Mouse (Mus musculus): ENCODE measurements around the gene Ccdc12.

Gene Ccdc12

DNA sequence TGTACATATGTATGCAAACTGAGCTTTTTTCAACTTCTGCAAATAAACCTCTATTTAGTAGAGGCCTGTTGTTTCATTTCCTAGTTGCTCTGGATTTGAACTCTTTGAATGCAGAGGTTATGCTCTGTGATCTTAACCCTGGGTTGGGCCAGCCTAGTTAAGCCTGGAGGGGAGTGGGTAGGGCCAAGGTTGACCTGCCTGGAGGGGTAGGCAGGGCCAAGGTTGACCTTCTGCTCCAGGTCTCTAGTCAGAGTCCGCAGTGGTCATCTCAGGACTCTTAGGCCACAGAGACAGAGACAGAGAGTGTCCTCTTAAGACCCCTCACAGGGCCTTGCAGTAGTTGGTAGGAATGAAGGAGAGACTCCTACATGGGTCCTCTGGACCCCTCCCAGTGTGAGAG is 55.2 kb downstream of the Ccdc12 start:
- DNase-seq = no peak

DNA sequence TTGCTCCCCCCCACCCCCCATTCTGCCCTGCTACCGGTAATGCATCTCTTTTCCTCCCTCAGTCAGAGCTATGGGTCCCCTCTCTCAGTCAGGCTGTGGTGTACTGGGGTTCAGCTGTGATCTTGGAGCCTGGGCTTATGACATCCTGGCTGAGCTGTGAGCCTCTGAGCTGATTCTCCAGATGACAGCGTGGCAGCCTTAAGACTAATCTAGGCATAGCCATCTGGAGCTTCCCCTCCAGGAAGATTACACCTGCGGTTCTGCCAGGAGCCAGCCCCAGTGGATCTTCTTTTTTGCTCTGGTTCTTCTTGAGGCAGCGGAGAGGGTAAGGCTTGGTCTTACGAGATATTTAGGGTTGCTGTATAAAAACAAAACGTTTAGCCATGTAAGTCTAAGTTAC is 55.7 kb downstream of the Ccdc12 start:
- no peak for DNase-seq

- DNase-seq = no peak
Observed at GRCm38 (mm10) chr9:110712545-110712944, 56.2 kb downstream of the Ccdc12 start.

- DNase-seq = no peak
Observed at GRCm38 (mm10) chr9:110713389-110713788, 57.1 kb downstream of the Ccdc12 start.

- DNase-seq = no peak
Observed at GRCm38 (mm10) chr9:110715426-110715825, 59.1 kb downstream of the Ccdc12 start.

- peak in 1 of 2 experiments; percentile 33 for DNase-seq
Observed at GRCm38 (mm10) chr9:110716775-110717174, 60.5 kb downstream of the Ccdc12 start.

DNA sequence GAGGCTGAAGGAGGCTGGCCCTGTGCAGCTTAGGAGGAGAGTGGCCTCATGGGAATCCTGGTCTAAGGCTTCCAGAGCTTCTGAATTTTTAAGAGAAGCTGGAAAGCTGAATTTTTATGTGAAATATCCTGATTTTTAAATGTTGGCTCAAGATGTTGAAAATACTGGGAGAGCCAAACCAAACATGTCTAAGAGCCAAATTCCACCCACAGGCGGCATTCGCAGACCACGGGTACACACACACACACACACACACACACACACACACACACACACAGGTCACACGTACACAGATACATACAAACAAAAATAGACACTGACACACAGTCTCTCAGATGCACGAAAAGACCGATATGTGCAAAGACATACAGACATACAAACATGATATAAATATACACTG is 61.8 kb downstream of the Ccdc12 start:
- no peak for DNase-seq

DNA sequence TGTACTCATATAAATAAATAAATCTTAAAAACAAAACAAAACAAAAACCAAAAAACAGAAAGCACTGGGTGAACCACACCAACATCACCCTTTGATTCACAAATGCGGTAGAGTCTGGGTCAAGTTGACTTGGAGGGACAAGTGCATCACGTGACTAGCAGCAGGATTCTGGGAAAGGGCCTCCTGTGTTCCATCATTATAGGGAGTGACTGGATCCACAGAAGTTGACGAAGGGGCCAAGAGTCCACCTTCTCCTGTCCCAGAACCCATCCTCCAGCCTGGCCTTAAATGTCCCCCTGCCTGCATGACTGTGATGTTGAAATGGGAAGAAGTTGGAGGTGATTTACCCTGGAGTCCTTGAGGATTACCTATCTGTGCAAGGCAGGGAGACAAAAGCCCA is 62.5 kb downstream of the Ccdc12 start:
- no peak for DNase-seq

DNA sequence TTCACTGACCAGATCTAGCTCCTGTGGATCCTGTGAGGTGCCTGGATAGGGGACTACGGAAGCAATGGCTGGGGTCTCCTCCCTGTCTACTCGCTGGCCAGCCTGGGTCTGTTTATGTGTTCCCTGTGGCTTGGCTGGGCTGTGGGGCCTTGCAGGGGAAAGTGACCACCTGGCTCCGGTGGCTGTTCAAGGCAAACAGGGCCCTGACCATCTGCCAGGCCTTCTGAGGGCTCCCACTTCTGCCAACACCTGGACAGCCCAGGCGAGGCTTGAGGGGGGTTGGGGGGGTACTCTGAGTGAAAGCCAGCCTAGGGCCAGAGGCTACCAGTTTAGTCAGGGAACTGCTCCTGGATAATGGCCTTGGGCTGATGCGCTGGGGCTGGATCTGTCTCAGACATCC is 63.7 kb downstream of the Ccdc12 start:
- no peak for DNase-seq

- no peak for DNase-seq
Observed at GRCm38 (mm10) chr9:110722060-110722459, 65.8 kb downstream of the Ccdc12 start.

- no peak for DNase-seq
Observed at GRCm38 (mm10) chr9:110725721-110726135, 69.4 kb downstream of the Ccdc12 start.

- DNase-seq = no peak
Observed at GRCm38 (mm10) chr9:110726867-110727266, 70.6 kb downstream of the Ccdc12 start.

DNA sequence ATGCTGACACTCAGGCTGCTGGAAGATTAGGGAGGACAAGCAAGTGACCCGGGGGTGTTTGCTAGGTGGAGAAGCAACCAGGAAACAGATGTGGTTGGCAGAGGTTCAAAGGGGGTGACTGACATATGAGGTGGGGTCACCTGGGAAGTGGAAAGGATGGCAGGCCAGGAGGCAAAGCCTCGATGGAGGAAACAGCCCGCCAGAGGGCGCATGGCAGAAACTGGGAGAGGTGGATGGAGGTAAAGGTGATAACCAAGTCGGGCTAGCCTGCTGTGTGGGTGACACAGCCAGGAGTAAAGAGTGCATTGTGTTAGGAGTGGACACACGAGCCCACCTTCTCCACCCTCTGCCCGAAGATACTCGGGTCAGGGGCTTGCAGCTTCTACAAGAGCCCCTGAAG is 73.5 kb downstream of the Ccdc12 start:
- peak in 1 of 2 experiments; percentile 62 for DNase-seq

- DNase-seq = no peak
Observed at GRCm38 (mm10) chr9:110731859-110732258, 75.6 kb downstream of the Ccdc12 start.

DNA sequence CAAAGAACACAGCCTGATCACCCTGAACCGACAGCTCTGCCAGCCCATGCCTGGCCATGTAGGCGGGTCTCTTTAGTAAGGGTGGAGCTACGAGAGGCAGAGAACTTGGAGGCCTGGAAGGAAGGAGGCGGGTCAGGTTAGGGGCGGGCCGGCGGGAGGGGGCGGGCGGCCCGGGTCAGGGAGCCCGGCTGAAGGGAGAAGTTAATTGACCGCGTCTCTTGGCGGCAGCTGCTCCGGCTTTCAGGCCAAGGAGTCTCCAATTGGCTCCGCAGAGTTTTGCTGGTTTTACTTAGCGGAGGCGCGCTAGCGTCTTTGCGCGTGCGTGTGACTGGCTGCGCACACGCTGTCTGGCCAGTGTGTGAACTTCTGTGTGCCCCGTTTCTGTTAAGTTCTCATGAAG is 76.3 kb downstream of the Ccdc12 start:
- DNase-seq = peak; percentile 36 to 39

- DNase-seq = no peak
Observed at GRCm38 (mm10) chr9:110733102-110733501, 76.8 kb downstream of the Ccdc12 start.

DNA sequence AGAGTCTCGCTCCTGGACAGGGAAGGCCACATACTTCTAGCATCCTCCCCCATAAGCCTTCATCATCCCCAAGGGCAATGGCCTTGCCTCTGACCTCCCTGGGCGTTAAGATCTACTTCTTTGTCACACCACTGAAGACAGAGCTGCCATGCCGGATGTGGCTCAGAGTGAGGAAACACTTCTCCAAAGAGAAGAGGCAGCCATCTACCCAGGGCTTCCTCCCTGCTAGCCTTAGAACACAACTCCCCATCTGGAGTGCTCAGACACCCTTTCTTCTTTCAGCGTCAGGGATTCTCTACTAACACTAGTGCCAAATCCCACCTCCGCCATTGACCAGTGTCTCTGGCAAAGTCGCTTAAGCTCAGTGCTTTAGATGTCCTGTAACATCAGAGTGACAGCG is 77.9 kb downstream of the Ccdc12 start:
- no peak for DNase-seq

DNA sequence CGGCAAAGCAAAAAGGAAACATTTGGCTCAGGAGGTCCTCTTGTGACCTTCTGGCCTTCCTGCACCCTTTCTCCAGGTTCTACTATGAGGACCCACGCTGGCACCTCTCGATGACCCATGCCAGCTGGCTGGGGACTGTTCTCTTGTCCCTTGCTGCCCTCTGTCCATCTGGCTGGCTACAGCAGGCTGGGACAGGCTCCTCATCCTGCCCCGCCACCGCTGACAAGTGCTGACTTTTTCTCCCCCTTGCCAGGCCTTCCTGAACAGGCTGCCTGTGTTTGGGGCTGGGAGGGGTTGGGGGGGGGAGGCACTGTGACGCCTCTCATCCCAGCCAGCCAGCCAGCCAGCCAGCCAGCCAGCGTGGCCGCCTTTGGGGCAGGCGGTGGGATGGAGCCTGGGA is 80.1 kb downstream of the Ccdc12 start:
- DNase-seq = no peak

GRCm38 (mm10) chr9:110738054-110738453 is 81.8 kb downstream of the Ccdc12 start:
- no peak for DNase-seq

- no peak for DNase-seq
Observed at GRCm38 (mm10) chr9:110739961-110740360, 83.7 kb downstream of the Ccdc12 start.

DNA sequence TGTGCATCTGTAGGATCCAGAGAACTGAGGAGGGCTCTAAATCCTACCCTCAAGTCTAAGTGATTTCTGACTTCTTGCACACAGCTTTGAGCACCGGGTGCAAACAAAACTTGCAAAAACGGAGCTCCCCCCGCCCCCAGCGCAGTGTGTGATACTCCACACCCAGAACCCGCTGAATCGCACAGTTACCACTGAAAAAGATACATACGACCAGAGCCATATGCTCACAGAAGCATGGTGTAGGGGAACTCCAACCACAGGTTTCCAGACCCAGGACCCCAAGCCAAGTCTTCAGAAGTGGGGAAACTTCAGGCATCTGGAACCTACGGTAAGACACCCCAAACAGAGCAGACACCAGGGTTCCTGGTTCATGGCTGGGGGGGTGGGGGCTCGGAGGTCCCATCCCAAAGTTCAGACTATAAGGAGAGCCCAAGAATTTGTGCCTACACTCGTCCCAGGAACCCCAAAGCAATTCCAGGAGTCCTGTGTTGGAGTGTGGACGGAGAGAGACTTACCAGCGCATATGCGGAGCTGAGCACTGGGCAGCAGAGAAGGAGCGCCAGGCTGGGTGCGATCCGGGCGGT is 85.5 kb downstream of the Ccdc12 start, which contains the start of gene Myl3:
TSS of gene Myl3 (plus strand) at position 151 of the 584 bp plus-strand sequence.
- DNase-seq = no peak

GRCm38 (mm10) chr9:110742295-110742950 is 86.1 kb downstream of the Ccdc12 start:
- peak in 1 of 2 experiments; percentile 12 for DNase-seq

DNA sequence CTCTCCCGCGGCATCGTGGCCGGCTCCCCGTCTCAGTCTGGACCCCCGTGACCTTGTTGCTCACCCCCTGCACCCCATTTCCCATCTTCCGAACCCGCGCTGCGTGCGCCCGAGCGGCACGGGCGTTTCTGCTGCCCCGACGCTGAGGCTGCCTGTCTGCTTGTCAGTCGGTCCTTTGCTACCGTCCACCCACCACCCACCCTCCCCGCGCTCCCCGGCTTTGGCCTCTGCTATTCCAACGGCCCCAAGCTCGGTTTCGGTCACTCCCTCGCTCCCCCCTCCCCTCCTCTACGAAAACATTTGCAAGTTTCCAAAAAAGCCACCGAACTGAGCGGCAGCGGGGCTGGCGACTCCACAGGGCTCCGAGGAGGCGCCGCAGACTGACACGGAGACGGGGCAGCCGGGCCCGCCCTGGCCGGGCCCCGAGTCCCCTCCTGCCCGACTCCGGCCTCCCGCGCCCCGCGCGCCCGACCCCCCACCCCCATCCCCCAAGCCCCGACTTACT is 86.7 kb downstream of the Ccdc12 start:
- DNase-seq = no peak
